Mouse (Mus musculus) brain, embryonic 14.5 days (tissue): ENCODE results near the gene Tmem60.

Experiments used
- CTCF ChIP-seq: fragments of 200-500 bp; IDR thresholded peaks from 2 replicates; pipeline ENCODE4 v1.5.1; 2012; ENCODE audit warnings: inconsistent platforms, mild to moderate bottlenecking, moderate library complexity, borderline replicate concordance; ENCODE audit not compliant: insufficient read depth, insufficient read length; ENCODE audit errors: extremely low read depth
- POLR2A ChIP-seq: fragments of 200-500 bp; IDR thresholded peaks from 2 replicates; pipeline ENCODE4 v1.6.1; 2012; ENCODE audit warnings: mild to moderate bottlenecking, inconsistent platforms, borderline replicate concordance; ENCODE audit not compliant: poor library complexity, insufficient read depth, insufficient read length, severe bottlenecking; ENCODE audit errors: extremely low read depth

DNA sequence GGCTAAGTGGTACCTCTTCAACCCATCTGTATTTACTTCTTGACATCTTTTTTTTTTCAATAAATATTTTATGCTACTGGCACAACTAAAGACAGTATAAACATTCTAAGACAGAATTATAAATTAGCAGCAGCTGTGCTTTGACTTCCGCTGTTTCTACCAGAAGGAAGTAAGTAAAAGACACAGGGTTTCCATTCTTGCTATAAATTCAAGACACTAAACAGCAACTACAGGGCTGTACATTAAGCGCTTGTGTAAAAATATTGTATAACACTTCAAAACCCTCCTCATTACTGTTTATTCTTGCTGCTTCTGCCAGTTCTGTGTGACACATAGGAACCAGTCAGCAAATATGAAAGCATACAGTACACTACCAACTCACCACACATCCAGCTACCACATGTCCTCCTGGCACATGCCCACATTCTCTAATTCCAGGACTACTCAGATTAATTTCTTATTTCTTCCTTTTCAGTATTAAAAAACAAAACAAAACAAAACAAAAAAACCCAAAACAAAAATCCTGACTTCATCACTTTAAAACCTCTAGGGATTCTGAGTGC, 16.7 kb upstream of the Tmem60 start:
- TF ChIP-seq POLR2A (no peak), CTCF (no peak)
